Comparison of ENCODE assay signal across 8 mouse cellular contexts in genomic region chr1:133854421-133855273, GRCm38 (mm10). TPM values are rescaled to one million over a fixed set of nuclear protein-coding genes. Genes with fewer than 3 reads are reported as not detected.
A peak's percentile ranks its signal among the peaks of the same experiment; 100 is the strongest.
DNase-seq lines count a peak whose midpoint lies in the region; ATAC-seq and TF ChIP-seq lines count a peak whose summit lies in the region.

No protein-coding gene starts in this region.

- peak overlapping the region; percentile 49 for H3K4me2 ChIP-seq in forebrain, postnatal 0 days (ENCODE audit: low read depth)
- peak overlapping the region; percentile 51 for H3K4me2 ChIP-seq in hindbrain, postnatal 0 days (ENCODE audit: low read depth, low read length)
- peak overlapping the region; percentile 53 for H3K4me2 ChIP-seq in liver, embryonic 14.5 days (ENCODE audit: low read depth)
- peak overlapping the region; percentile 48 for H3K4me2 ChIP-seq in neural tube, embryonic 13.5 days

- peak; percentile 75 for ATAC-seq in forebrain, postnatal 0 days
- 0 out of 2 replicates have a peak, but pooled peaks have one; percentile 46 for ATAC-seq in hindbrain, postnatal 0 days
- ATAC-seq in liver, embryonic 14.5 days (ENCODE audit: insufficient read depth), result no peak
- 0 out of 2 replicates have a peak, but pooled peaks have one; percentile 37 for ATAC-seq in neural tube, embryonic 13.5 days (ENCODE audit: low read depth)
- no peak for ATAC-seq in monocyte, adult 5-6 weeks (replicated peaks; ENCODE audit: insufficient number of reproducible peaks, low FRiP score, low TSS enrichment, poor library complexity, severe bottlenecking)

- H3K9ac ChIP-seq in forebrain, postnatal 0 days, result peak overlapping the region; percentile 28
- H3K9ac ChIP-seq in hindbrain, postnatal 0 days (replicated peaks; ENCODE audit: low read length), result no peak overlapping the region
- no peak overlapping the region for H3K9ac ChIP-seq in liver, embryonic 14.5 days (replicated peaks)
- peak overlapping the region; percentile 18; the same call in 1 of the 2 replicates for H3K9ac ChIP-seq in neural tube, embryonic 13.5 days

- no peak for TF ChIP-seq EP300 in liver, embryonic 14.5 days (IDR thresholded peaks at IDR 0.05; ENCODE audit: low read depth)

- no peaks in the 10 kb centered on the region for H3K27me3 ChIP-seq in forebrain, postnatal 0 days (ENCODE audit: insufficient read depth, low read length)
- no peaks in the 10 kb centered on the region for H3K27me3 ChIP-seq in hindbrain, postnatal 0 days (ENCODE audit: insufficient read depth, low read length)
- H3K27me3 ChIP-seq in liver, embryonic 14.5 days (ENCODE audit: control insufficient read depth, insufficient read depth, low read length), result peaks cover 29% of the 10 kb centered on the region
- H3K27me3 ChIP-seq in neural tube, embryonic 13.5 days, result peaks cover 16% of the 10 kb centered on the region; the same call in 1 of the 2 replicates

- DNase-seq in cerebellum, adult 9-10 months, result peak; percentile 35
- DNase-seq in cerebellum, adult 11 months, result no peak
- peak; percentile 86 for DNase-seq in MN1 (ENCODE audit: low spot score)
- peak; percentile 74 for DNase-seq in forebrain, postnatal 0 days
- peak; percentile 54 for DNase-seq in hindbrain, postnatal 0 days (ENCODE audit: low spot score)
- no peak for DNase-seq in liver, embryonic 14.5 days (ENCODE audit: low read depth in 3 of 3, low spot score in 3 of 3)

- TF ChIP-seq CTCF in forebrain, postnatal 0 days (IDR thresholded peaks at IDR 0.05; ENCODE audit: low read depth), result no peak
- TF ChIP-seq CTCF in hindbrain, postnatal 0 days (IDR thresholded peaks at IDR 0.05; ENCODE audit: low read depth), result no peak
- no peak for TF ChIP-seq CTCF in liver, embryonic 14.5 days (IDR thresholded peaks at IDR 0.05; ENCODE audit: low read depth)

- WGBS in forebrain, postnatal 0 days, result 1% methylated on average over 17 of the region's 17 CpGs
- 2% methylated on average over 17 of the region's 17 CpGs for WGBS in hindbrain, postnatal 0 days
- 7% methylated on average over 17 of the region's 17 CpGs for WGBS in liver, embryonic 14.5 days (ENCODE audit: insufficient replicate concordance)
- 3% methylated on average over 17 of the region's 17 CpGs for WGBS in neural tube, embryonic 13.5 days

- peaks cover 12% of the 10 kb centered on the region for H3K4me1 ChIP-seq in forebrain, postnatal 0 days (ENCODE audit: insufficient read depth)
- H3K4me1 ChIP-seq in hindbrain, postnatal 0 days (ENCODE audit: insufficient read depth, low read length), result peaks cover 6% of the 10 kb centered on the region; the same call in 1 of the 2 replicates
- peaks cover 2 to 22% of the 10 kb centered on the region in 2 experiments for H3K4me1 ChIP-seq in liver, embryonic 14.5 days (replicated peaks; ENCODE audit: control insufficient read depth in 2 of 2, insufficient read depth in 2 of 2, low read length in 1 of 2)
- H3K4me1 ChIP-seq in neural tube, embryonic 13.5 days (replicated peaks), result peaks cover 37% of the 10 kb centered on the region

- H3K27ac ChIP-seq in forebrain, postnatal 0 days (ENCODE audit: low read depth, low read length), result no peak overlapping the region
- H3K27ac ChIP-seq in hindbrain, postnatal 0 days, result peak overlapping the region; percentile 33
- H3K27ac ChIP-seq in liver, embryonic 14.5 days, result no peak overlapping the region
- H3K27ac ChIP-seq in neural tube, embryonic 13.5 days (replicated peaks), result peak overlapping the region; percentile 4; the same call in 1 of the 2 replicates

- H3K9me3 ChIP-seq in forebrain, postnatal 0 days (ENCODE audit: low read length), result no peaks in the 10 kb centered on the region
- H3K9me3 ChIP-seq in hindbrain, postnatal 0 days (ENCODE audit: low read length), result no peaks in the 10 kb centered on the region
- no peaks in the 10 kb centered on the region for H3K9me3 ChIP-seq in liver, embryonic 14.5 days (ENCODE audit: control insufficient read depth, low read length)
- H3K9me3 ChIP-seq in neural tube, embryonic 13.5 days, result no peaks in the 10 kb centered on the region

- peak overlapping the region; percentile 28 for H3K4me3 ChIP-seq in forebrain, postnatal 0 days (ENCODE audit: low read depth, low read length)
- peak overlapping the region; percentile 16 for H3K4me3 ChIP-seq in hindbrain, postnatal 0 days (ENCODE audit: low read length)
- H3K4me3 ChIP-seq in liver, embryonic 14.5 days (ENCODE audit: insufficient read depth in 1 of 2, low read depth in 2 of 2, low read length in 2 of 2), result peak overlapping the region; percentile 11; a peak in 3 of 4 replicates
- H3K4me3 ChIP-seq in neural tube, embryonic 13.5 days, result peak overlapping the region; percentile 23

- no peaks in the 10 kb centered on the region for H3K36me3 ChIP-seq in forebrain, postnatal 0 days (ENCODE audit: insufficient read depth)
- no peaks in the 10 kb centered on the region for H3K36me3 ChIP-seq in hindbrain, postnatal 0 days (ENCODE audit: insufficient read depth, low read length)
- H3K36me3 ChIP-seq in liver, embryonic 14.5 days (replicated peaks; ENCODE audit: control insufficient read depth, insufficient read depth, low read depth), result no peaks in the 10 kb centered on the region
- H3K36me3 ChIP-seq in neural tube, embryonic 13.5 days, result no peaks in the 10 kb centered on the region

RNA-seq across cellular contexts. Expression of gene Optc, which starts 53.2 kb away (rescaled TPM):
- 2.9 and 5.1 TPM in 2 replicates for total RNA-seq in forebrain, postnatal 0 days (2014; rRNA removed)
- polyA plus RNA-seq in forebrain, postnatal 0 days (2015; fragmentation: Nextera tagmentation; extraction: Ambion mirVana), result 1.8 and 2.4 TPM in 2 replicates
- 8.5 and 10.4 TPM in 2 replicates for total RNA-seq in hindbrain, postnatal 0 days (2014; rRNA removed)
- 3.7 and 4.6 TPM in 2 replicates for polyA plus RNA-seq in hindbrain, postnatal 0 days (2015; fragmentation: Nextera tagmentation; extraction: Ambion mirVana)
- polyA plus RNA-seq in liver, embryonic 14.5 days (2012; rRNA removed), result 0.11 and 0.23 TPM in 2 replicates
- polyA plus RNA-seq in liver, embryonic 14.5 days (2014; fragmentation: Nextera tagmentation; extraction: Ambion mirVana), result not detected in 2 replicates
- 2.0 and 2.4 TPM in 2 replicates for polyA plus RNA-seq in neural tube, embryonic 13.5 days (2015; fragmentation: Nextera tagmentation; extraction: Ambion mirVana)
- not detected in 3 replicates for total RNA-seq in monocyte, adult 5-6 weeks (2017)

RNA-seq across cellular contexts. Expression of gene Atp2b4, which starts 53.8 kb away (rescaled TPM):
- total RNA-seq in forebrain, postnatal 0 days (2014; rRNA removed), result 60.2 and 69.1 TPM in 2 replicates
- polyA plus RNA-seq in forebrain, postnatal 0 days (2015; fragmentation: Nextera tagmentation; extraction: Ambion mirVana), result 6.5 and 11.4 TPM in 2 replicates
- total RNA-seq in hindbrain, postnatal 0 days (2014; rRNA removed), result 56.6 and 57.3 TPM in 2 replicates
- polyA plus RNA-seq in hindbrain, postnatal 0 days (2015; fragmentation: Nextera tagmentation; extraction: Ambion mirVana), result 13.2 and 13.4 TPM in 2 replicates
- 13.3 and 16.5 TPM in 2 replicates for polyA plus RNA-seq in liver, embryonic 14.5 days (2012; rRNA removed)
- polyA plus RNA-seq in liver, embryonic 14.5 days (2014; fragmentation: Nextera tagmentation; extraction: Ambion mirVana), result 33.1 and 37.7 TPM in 2 replicates
- polyA plus RNA-seq in neural tube, embryonic 13.5 days (2015; fragmentation: Nextera tagmentation; extraction: Ambion mirVana), result 10.7 and 13.7 TPM in 2 replicates
- total RNA-seq in monocyte, adult 5-6 weeks (2017), result 16.7 to 44.9 TPM (median 20.6 TPM) in 3 replicates

Comparison
In these comparisons a context has a peak if more than half of its experiments do, and no peak if none do; other contexts are left out.
1. DNase-seq: peak in cerebellum, adult 9-10 months (single experiment), MN1 (single experiment), forebrain, postnatal 0 days (single experiment) and hindbrain, postnatal 0 days (single experiment); none in cerebellum, adult 11 months (single experiment) and liver, embryonic 14.5 days (0 of 3).
2. ATAC-seq: peak in forebrain, postnatal 0 days (single experiment), hindbrain, postnatal 0 days (single experiment) and neural tube, embryonic 13.5 days (single experiment); none in liver, embryonic 14.5 days (single experiment) and monocyte, adult 5-6 weeks (single experiment).
3. H3K27ac ChIP-seq: peak in hindbrain, postnatal 0 days (single experiment) and neural tube, embryonic 13.5 days (single experiment); none in forebrain, postnatal 0 days (single experiment) and liver, embryonic 14.5 days (single experiment).
4. H3K9ac ChIP-seq: peak in forebrain, postnatal 0 days (single experiment) and neural tube, embryonic 13.5 days (single experiment); none in hindbrain, postnatal 0 days (single experiment) and liver, embryonic 14.5 days (single experiment).
5. Peak in every context shown above with its lines, with median percentiles within 50 percentile points of each other: H3K4me2 ChIP-seq and H3K4me3 ChIP-seq.